Mouse (Mus musculus) left cerebral cortex, postnatal 25 days (tissue): ENCODE data around the gene Cilp2. TPM values are rescaled to one million over a fixed set of nuclear protein-coding genes. Genes with fewer than 3 reads are reported as not detected.

ENCODE experiments used
- DNase-seq, 2 experiments: peaks; one replicate each; pipeline ENCODE4 v3.0.0; 2022; ENCODE audit warnings: low spot score in 2 of 2, mixed read lengths in 1 of 2
- intact Hi-C: fragments of 180-260 bp; cut with DNase I; formaldehyde crosslinking; loops from one replicate; pipeline ENCODE4 v1.15.1; 2025
- total RNA-seq, 2 experiments: library from RNA; stranded (reverse); gene quantifications; 2 replicates each; pipeline ENCODE4 v1.2.3; 2021

The Cilp2 gene
- total RNA-seq = 1 to 10 TPM in 1 of 2 experiments, under 1 TPM in 1; 0.76 to 1.1 TPM

DNA sequence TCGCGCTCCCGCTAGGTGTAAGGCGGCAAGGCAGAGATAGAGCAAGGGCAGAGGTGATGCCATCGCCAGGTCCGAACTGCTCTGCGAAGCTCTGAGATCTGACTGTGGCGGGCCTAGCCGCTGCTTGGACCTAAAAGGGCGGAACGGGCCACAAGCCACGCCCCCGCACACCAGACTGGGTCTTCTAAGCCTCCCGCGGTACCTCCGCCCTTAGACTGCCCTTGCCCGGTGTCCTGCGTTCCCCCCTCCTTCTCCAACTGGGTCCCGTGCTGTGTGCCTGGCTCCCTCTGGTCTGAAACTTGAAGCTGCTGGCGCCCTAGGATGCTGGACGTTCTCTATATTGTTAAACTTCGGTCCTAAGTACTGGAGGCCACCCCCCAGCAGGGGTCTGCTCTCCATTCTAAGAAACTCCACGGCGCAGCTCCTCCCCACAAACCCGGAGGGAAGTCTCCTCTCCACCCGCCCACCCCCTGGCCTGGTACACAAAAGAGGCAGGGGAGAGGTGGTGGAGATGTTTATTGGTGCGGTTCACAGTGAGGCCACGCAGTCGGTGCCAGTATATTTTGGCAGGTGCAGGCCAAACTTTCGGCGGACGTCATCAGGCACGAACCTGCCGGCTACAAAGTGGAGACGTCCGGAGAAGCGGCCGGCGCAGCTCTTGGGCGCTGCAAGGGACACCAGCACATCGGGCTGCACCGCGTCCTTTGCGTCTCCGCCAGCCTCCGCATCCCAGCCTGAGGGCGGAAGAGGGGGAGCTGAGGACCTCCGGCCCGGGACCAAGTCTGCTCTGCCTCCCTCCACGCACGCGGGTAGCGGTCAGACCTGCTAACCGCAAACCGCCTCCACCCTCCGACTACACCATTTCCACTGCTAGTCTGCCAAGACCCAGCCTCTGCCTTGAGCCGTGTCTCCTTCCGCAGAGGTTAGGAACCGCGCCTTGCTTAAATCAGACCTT, at the start of gene Cilp2:
Gene Cilp2 (minus strand): TSS at position 399 of the 955 bp plus-strand sequence.
- intact Hi-C loops = no loop called here
- no peak for DNase-seq

DNA sequence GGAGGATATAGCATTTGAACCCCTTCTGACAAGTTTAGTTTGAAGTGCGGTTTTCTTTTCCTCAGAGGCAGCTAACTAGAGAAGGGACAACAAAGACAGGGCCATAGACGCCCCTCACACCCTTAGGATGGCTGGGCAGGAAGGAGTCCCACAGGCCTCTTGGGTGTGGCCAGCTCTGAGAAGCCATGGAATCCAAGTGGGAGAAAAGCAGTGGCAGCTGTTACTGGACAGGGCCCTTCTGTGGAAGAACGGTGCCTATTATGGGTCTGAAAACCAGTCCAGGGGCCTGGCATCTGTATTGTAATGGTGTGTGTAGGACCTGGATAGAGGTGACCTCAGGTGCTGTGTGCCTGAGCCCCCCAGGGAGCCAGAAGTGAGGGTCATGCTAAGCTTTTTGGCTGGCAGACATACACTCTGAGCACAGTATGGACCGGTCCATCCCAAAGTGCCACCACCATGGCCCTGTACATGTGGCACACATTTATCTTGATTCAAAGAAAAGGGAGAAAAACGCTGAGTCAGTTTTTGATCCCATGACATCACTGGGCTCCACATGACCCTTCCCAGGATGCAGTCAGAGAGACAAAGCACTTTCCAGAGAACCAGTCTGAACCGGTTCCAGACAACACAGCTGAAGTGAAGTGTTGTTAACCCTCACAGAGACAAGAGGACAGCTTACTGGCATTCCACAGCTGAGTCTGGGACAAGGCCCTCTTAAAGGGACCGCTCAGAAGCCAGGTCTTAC, 48.7 kb upstream of the Cilp2 start:
- intact Hi-C loops = no loop called here
- DNase-seq = peak in 1 of 2 experiments; percentile 18

DNA sequence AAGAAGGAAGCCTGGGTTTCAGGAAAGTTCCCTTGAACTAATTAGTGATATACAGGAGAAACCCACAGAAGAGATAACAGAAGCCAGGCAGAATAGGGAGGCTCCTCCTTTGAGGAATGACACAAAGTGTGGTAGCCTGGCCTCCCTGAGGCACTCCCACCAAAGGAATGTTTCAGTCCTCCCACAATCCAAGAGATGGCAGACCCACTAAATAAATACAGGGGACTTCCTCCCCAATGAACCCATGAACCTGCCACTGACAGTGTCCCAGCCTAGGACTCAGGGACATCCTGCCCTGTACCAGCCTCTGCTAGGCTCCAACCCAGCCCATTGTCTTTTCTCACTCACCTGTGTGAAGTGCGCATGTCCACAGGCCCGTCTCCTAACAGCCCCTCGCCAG, 47.9 kb upstream of the Cilp2 start:
- intact Hi-C loops = no loop called here
- DNase-seq = no peak

DNA sequence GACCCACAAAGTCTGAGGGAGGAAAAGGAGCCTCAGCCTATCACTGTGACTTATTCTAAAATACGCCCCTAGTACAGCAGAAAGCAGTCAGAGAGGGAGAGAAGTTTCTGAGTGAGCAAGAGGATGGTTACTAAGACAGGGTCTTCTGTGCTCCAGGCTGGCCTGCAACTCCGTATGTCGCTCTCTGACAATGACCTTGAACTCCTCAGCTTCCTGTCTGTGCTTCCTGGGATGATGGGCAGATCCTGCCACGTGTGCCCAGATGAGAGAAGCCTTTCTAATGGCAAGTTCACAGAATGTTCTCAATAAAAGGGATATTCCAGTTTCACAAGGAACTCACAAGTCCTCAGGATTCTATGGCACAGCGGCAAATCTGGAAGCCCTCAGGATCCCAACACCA, 47.1 kb upstream of the Cilp2 start:
- intact Hi-C loops = no loop called here
- DNase-seq = no peak

DNA sequence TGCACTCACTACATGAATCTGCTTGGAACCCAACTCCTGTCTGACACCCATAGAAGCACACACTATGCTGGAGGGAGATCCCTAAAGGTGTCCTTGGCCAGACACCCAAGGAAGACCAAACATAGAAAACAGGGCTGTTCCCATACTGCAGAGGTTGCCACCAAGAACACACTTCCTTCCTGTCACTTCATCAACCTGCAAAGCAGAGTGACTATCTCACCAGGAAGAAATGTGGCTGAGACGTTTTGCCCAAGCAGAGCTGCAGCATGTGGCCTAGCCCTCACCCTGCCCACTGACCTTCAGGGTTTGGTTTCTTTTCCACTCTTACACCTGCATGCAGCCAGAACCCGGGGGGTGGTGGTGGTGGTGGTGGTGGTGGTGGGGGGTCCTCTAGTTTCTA, 46.3 kb upstream of the Cilp2 start:
- DNase-seq = no peak
- intact Hi-C loops = no loop called here

DNA sequence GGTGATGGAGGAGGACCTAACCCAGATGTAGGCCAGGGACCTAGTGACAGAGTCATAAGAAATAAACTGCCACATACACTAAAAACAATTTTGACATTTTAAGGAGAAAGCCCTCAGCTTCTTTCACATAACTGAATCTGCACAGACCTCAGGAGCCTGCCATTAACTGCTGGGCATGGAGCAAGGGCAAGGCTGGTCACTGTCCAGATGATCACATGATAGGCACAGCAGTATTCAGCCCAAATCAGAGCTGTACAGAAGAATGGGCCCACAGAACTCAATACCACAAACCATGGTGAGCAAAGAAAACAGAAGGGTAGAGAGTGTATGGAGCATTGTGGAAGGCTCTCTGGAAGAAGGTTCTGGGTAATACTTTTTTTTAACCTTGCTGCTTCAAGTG, 39.4 kb upstream of the Cilp2 start:
- intact Hi-C loops = no loop called here
- DNase-seq = no peak

DNA sequence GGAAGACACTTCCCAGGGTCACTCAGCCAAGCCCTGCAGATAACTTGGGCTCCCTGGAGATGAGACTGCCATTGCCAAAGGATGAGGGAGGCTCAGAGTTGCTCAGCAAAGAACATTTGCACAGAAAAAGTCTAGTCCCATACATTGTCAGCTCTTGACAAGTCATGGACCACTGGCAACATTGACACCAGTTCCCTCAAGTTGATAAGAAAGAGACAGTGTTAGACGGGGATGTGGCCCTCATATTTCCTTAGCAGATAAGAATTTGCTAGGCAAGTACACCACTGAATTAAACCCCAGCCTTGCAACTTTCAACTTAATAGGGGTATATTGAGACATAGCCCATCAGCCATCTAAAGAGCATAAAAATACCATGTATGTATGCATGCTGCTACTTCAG, 36.5 kb upstream of the Cilp2 start:
- DNase-seq = no peak
- intact Hi-C loops = no loop called here

DNA sequence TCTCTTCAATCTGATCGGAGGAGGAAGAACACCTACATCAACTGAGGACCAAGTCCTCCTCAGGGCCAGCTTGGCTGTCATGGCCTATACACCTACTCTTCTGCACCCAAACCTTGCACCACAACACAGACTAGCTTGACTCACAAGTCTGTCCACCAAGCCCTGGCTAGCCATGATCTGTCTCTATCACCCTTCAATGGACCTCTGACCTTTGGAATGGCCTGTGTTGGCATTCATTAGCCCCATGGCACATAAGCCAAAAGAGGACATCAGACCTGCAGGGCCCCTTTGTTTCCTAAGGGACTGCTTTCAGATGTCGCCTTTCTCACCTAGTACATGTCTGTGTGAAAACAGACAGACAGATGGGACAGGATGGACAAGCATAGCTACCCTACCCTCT, 33.7 kb upstream of the Cilp2 start:
- intact Hi-C loops = no loop called here

DNA sequence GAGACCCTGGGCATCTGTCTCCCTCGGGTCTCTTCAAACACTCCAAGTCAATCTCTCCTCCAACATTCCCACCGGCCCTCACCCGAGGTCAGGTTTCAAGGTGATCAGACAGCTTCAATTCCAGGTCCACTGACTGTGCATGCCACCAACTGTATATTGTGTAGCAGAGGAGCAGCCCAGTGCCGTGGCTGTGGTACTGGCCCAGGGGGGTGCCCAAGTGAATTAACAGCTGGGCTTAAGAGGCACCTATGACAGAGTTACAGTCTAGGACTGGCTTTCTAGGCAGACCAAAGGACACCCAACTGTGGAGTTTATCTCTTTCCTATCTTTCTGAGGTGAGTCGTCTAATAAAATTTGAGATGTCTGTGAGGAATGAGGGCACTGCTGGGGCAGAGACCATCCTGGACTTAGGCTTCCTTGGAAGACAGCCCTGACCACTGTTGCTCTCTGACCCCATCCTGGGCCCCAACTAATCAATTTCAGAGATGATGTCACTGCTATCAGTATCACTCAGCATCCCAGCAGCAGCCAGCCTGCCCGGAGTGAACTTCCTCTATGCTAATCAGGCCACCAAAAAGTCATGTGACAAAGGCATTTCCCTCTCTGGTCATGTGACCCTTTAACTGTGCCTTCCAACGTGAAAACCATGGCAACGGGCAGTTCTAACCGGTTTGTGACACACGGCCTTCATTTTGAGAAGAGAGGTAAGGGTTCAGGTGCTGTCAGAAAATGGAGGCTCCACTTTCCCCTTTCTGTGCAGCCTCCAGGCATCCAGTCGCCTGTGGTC, 32.6 kb upstream of the Cilp2 start:
- intact Hi-C loops = loop anchor here (1.0 to 2.0 kb wide), 3 partner anchors 43 to 247 kb away; no protein-coding TSS in a partner anchor
- DNase-seq = peak in 1 of 2 experiments; percentile 42

More for the DNA sequence above, 33.7 kb upstream of the Cilp2 start:
- no peak for DNase-seq

DNA sequence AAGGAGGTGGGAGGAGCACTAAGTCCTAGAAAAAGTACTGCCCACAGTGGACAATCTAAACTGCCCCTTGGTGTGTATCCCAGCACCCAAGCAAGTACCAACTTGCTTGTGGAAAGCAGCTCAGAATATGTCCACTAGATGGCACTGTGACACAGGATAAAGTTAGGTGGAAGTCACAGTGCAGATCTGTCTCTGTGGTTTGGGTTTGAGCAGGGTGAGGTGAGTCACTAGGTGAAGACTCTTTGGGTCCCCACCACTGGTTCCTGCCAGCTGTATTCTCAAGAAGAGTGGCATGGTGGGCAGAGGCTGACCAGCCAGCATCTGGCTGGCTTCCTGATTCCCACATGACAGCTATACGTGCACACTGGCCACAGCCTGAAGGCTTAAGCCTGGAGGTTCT, 31.5 kb upstream of the Cilp2 start:
- intact Hi-C loops = loop anchor here (1.0 to 2.0 kb wide), 3 partner anchors 42 to 248 kb away; no protein-coding TSS in a partner anchor

DNA sequence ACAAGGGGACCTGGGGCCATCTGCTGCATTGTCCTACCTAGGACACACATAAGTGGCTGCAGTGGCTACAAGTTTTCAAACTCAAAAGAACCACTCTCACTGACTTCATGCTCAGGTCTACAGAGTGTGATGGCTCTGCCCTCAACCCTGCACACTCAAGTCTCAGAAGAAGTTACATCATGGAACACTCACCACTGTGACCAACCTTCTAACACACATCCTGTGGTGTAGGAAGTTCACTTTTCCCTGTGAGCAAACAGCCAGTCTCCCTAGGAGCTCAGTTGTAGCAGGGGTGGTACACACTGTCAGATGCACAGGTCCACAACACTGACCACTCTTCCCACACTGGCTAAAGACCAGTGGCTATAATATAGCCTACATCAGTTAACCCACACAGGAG, 31.0 kb upstream of the Cilp2 start:
- intact Hi-C loops = loop anchor here (2.0 kb wide), 2 partner anchors 42 to 248 kb away; no protein-coding TSS in a partner anchor
- no peak for DNase-seq

More for the DNA sequence above, 31.5 kb upstream of the Cilp2 start:
- DNase-seq = peak; percentile 83 to 88

DNA sequence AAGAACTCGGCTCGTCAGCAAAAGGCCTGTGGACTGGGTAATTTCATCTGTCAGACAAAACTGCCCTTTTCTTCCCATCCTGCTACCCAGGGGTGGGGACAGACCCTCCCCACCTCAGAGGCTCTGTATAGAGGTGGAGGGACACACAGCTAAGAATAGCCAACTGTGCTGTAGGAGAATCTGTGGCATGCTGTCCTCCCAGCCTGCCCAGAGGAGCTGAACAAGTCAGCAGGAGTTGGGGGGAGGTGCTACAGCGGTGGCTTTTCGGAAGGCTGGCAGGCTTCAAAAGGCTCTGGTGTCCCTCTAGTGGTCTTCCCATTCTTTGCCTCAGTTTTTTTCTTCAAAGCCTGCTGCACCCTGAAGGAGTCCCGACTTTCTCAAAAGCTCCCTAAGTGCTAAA, 28.3 kb upstream of the Cilp2 start:
- intact Hi-C loops = no loop called here
- DNase-seq = peak; percentile 40 to 72

DNA sequence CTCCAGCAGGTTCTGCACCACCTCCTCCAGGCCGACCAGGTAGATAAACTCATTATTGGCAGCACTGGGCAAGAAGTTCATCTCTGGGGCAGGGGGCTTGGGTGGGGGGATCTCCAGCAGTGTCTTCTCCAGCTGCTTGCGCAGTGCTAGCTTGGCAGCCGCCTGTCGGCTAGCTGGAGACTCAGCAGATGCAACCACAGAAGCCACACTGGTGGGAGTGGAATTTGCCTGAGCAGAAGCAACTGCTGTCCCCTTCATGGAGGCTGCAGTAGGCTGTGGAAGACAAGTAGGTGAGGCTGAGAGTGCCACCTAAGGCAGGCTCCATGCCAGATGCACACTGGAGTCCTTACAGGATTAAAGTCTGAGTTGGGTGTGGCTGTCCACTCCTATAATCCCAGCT, 27.0 kb upstream of the Cilp2 start:
- no peak for DNase-seq
- intact Hi-C loops = no loop called here

DNA sequence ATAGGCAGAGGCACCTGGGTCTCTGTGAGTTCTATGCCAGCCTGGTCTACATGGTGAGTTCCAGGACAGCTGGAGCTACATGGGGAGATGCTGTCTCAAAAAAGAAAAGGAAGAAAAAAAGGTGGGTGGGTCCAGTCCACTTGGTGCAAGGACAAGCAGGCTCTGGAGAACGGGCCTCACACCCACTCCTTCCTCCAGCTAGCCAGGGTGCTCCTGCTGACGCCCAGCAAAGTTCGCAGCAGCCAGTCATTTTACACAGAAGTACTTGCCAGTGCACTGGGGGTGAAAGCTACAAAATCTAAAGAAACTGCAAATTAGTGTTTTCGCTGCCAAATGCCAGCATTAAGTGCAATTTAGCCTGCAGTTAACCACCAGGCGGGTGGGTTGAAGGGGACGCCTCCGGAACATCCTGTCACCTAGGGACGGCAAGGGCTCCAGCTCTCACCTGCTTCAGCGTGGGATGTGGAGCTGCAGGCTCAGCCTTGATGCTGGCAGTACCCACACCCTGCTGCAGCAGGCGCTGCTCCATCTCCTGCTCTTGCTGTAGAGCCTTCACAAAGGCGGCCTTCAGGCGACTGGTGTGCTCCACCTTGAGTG, 25.1 kb upstream of the Cilp2 start:
- DNase-seq = peak; percentile 26 to 71
- intact Hi-C loops = no loop called here

DNA sequence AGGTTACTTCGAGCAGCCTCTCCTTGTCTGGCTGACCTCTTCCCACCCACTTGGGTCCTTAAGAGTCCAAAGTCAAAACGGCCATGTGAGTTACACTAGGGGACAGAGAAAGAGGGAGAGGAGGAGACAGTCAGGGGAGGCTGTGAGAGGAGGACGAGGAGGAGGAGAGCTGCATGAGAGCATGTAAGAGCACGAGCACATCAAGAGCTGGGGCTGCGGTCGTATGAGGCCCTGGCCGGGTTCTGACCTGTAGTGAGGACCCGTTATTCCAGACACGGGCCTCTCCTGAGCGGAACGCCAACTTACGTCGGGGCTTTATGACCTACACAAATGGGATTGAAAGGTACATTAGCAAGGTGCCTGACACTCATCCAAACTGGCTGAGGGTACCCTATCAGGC, 24.4 kb upstream of the Cilp2 start:
- intact Hi-C loops = no loop called here
- DNase-seq = no peak

DNA sequence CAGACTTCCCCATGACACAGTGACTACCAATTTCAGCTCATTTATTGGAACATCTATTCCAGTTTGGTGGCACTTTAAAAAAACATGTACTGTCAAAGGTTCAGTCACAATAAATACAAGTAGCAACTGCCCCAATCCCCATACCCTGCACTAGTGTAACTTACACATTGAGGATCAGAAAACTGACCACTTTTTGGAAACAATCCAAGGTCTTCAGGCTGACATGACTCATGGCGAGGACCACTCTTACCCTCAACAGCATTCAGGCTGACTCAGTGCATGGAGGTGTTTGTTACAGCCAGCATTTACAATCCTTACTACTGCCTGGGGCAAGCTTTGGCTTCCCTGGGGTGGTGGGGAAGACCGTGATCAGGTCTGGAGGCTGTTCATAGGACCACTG, 19.6 kb upstream of the Cilp2 start:
- no peak for DNase-seq
- intact Hi-C loops = no loop called here

DNA sequence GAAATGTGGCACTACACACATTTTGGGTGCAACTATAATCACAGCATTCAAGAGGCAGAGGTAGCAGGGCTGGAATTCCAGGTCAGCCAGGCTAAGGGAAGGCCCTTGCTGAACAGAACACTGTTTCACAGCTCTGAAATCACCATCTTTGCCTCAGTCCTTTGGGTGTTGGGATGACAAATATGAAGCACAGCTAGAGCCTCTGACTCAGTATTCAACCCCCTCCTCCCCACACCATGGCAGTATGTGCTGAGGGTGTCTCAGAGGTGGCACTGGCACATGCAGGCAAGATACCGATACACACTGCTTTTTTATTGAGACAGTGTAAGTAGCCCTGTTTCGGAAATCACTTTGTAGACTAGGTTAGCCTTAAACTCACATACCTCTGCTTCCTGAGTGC, 18.8 kb upstream of the Cilp2 start:
- DNase-seq = peak in 1 of 2 experiments; percentile 52
- intact Hi-C loops = no loop called here

DNA sequence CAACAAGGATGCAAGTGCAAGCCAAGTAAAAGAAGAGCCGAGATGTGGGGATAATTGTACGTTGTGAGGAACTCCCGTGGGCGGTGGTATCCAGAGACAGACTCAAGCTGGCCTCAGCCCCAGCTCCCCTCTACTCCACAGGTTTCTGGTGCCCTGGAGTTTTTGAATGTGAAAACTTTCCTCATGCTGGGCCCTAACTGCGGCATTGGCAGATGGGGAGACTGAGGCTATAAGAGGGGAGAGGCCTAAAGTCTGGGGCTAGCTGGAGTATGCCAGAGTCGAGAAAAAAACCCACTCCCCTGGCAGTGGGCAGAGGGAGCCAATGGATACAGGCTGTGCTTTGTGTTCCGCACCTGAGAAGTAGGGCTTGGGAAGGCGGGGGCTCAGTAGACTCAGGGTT, 16.6 kb upstream of the Cilp2 start:
- DNase-seq = no peak
- intact Hi-C loops = loop anchor here (5.0 kb wide), 1 partner anchor 308 kb away; the partner anchor contains the start of gene Slc25a42

DNA sequence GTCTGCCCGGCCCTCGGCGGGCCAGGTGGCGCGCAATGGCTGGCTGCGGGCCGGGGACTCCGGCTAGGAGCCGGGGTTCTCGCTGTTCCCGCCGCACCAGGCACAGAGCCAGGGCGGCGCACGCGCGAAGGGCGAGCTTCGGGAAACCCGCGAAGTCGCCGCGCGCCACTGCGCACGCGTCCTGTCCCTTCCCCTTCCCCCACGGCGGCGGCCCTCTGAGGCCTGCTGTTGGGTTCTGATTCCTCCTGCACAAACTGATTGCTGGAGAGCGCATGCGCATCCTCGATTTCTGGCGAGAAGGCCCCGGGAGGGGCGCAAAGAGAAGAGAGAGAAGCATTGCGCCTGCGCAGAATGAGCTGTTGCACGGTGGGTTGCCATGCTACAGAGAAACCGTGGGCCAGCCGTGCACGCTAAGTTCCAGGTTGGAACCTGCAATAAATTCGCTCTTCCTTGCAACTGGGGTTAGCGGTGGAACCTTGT, 15.6 kb upstream of the Cilp2 start:
- intact Hi-C loops = loop anchor here (5.0 kb wide), 1 partner anchor 309 kb away; the partner anchor contains the start of gene Slc25a42
- DNase-seq = peak; percentile 99 to 100
